Mouse (Mus musculus) thymus, postnatal 25 days (tissue): ENCODE results near the gene Kcnh4.

ENCODE experiments used
- DNase-seq: peaks from one replicate; pipeline ENCODE4 v3.0.0; 2022

Gene Kcnh4

DNA sequence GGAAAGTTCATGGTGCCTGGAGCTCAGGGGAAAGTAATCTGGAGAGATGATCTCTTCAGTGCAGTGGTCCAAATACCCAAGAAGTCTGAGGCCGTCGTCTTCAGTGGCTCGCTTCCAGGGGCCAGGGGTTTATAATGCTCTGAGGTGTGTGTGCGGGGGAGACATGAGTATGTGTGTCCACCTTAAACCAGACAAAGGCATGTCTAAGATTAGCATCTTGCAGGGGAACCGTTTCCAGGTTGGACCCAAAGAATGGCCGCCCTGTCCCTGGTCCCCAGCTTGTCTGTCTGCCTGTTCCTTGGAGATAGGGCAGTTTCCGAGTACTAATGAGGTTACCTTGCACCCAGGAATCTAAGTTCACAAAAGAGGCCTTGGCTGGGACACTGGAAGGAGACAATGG is 3.1 kb upstream of the Kcnh4 start, which contains the start of gene Hcrt:
Gene Hcrt, minus strand, starts transcription at position 101 of the 400 bp plus-strand sequence.
- no peak for DNase-seq

DNA sequence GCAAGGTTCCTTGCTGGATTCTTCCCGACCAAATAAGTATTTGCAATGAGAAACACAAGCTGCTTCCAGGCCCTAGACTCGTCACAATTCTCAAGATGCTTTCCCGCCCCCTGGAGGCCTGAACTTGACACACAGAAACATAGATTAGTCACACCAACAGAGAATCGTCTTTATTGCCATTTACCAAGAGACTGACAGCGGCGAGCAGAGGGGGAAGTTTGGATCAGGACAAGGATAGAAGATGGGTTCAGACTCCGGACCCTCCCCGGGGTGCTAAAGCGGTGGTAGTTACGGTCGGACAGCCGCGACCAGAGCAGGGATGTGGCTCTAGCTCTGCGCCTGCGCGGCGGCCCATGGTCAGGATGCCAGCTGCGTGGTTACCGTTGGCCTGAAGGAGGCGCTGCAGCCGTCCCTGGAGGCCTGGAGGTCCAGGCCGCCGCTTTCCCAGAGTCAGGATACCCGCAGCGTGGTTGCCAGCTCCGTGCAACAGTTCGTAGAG is 1.9 kb upstream of the Kcnh4 start:
- DNase-seq: peak; percentile 82

- peak; percentile 54 for DNase-seq
Measured at GRCm38 (mm10) chr11:100758707-100759610, 783 bp downstream of the Kcnh4 start.

DNA sequence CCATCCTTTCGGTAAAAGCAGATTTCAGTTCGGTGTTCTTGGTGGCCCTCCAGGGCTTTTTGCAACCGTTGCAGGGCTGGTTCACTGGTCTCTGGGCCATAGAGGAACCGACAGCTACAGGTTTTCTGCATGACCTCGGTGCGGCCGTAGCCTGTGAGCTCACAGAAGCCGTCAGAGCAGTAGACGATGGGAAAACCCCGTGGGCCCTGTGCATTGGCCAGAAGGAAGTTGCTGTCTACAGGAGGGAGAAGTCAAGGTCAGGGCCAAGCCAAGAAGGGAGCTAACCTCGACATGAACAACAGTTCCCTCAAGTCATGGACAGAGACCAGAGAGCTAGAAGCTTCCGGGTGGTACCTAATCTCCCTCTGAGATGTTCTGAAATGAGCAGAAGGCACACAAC is 2.2 kb downstream of the Kcnh4 start:
- no peak for DNase-seq

GRCm38 (mm10) chr11:100756476-100756875 is 3.3 kb downstream of the Kcnh4 start:
- DNase-seq: no peak

GRCm38 (mm10) chr11:100754693-100755057 is 5.1 kb downstream of the Kcnh4 start:
- DNase-seq: no peak

DNA sequence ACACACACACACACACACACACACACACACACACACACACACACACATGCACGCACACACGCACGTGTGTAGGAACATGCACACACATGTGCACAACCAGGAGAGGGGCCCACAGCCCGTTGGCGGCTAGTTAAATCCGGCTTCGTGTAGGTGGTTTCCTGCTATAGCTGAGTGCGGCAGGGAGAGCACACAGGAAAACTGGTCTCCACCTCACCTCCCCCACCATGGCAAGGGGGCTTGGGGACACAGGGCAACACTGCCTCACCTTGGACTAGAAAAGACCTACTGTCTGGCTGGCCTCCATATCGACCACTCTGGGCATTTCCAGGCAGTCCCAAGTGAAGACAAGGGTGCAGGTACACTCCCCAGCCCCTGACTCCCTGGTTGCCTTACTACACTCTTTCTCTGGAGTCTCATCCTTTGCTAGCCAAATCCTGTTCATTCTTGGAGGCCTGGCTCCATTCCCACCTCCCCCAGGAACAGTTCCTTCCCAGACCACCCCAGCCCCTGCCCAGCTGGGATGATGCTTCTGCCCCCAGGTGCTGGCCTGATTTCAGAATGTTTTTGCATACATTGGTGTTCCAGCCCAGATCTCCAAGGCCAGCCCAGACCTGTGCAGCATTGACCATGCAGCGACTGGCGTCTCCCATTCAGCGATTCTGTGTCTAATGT is 5.6 kb downstream of the Kcnh4 start:
- DNase-seq: no peak

- DNase-seq: no peak
Measured at GRCm38 (mm10) chr11:100752294-100752693, 7.4 kb downstream of the Kcnh4 start.

- no peak for DNase-seq
Measured at GRCm38 (mm10) chr11:100750127-100750526, 9.6 kb downstream of the Kcnh4 start.

DNA sequence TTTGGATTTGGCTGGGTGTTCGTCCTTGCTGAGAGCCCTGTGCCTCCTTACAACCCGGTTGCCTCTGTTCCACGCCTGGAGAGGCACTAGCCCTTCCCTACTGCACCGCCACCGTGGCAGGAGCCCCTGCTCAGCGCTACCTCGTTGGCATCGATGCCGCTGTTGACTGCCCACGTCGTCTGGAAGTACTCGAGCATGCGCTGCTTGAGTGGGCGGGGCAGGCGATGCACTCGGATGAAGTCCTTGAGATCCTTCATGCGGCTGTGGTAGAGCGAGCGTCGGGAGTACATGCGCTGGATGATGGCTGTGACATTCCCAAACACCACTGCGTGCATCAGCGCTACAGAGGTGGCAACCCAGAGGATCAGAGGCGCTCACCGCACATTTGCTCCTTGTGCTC is 10.3 kb downstream of the Kcnh4 start:
- no peak for DNase-seq

GRCm38 (mm10) chr11:100748620-100749019 is 11.1 kb downstream of the Kcnh4 start:
- no peak for DNase-seq

DNA sequence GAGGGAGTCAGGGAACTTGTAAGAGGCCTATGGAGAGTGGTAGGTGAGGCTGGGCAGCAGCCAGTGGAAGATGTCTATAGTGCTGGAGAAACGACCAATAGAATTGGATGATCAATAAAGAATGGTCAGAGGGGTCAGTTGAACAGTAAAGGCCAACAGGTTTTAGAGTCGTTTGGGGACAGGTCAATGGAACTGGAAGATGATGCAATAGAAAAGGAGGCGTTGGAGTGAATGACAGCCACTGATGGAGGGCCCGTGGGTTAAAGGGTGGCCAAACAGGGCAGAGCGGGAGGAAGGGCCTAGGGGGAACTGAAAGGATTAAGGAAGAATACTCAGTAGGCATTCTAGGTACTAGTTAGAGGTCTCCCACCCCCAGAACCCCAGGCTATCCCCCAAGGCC is 12.6 kb downstream of the Kcnh4 start:
- no peak for DNase-seq

DNA sequence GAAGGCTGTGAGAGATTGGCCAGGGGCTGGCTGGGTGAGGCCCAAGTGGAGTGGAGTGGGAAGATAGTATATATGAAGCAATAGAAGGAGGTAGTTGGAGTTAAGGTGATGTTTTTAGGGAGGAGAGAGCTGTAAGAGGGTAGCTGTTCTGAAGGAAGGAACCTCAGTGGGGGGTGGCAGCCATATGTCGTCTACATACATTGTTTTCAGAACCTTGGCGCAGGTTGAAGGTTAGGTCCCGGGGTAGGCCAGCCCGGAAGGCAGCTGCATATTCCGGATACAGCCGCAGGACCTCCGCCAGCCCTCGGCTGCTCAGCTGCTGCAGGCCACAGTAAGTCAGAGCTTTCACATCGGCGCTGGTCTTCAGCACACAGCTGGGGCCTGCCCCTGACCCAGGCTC is 13.2 kb downstream of the Kcnh4 start:
- DNase-seq: no peak

DNA sequence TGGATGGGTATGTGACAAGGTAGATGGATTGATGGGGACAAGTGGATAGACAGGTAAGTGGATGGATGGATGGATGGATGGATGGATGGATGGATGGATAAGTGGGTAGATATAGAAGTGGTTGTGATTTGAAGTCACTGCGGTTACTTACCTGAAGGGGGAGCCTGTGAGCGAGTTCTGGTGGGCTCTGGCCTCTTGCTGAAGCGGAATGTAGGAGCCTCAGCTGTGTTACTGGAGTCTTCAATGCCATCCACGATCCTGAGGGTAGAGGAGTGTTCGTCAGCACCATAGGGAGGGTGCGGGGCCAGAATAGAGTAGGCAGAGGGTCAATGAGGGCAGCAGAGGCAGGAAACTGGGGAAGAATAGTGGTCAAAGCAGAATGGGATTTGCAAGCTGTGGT is 14.7 kb downstream of the Kcnh4 start:
- peak; percentile 67 for DNase-seq

DNA sequence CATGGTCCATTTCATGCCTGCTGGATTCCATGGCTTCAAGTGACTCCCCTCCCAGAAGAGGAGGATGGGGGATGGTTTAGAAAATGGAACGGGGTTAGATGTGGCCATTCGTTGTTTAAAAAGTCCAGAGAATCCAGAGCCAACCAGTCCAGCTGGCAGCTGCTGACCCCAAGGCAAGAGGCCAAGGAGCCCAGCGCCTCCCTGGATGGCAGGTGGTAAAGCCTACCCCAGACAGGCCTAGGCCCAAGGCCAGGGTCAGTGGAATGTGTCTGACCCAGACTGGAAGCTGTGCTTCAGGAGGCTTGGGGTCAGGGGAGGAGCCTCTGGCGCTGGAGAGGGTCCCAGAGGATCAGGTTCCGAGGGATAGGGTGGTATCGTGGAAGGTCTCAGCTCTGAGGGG is 18.4 kb downstream of the Kcnh4 start:
- DNase-seq: no peak

DNA sequence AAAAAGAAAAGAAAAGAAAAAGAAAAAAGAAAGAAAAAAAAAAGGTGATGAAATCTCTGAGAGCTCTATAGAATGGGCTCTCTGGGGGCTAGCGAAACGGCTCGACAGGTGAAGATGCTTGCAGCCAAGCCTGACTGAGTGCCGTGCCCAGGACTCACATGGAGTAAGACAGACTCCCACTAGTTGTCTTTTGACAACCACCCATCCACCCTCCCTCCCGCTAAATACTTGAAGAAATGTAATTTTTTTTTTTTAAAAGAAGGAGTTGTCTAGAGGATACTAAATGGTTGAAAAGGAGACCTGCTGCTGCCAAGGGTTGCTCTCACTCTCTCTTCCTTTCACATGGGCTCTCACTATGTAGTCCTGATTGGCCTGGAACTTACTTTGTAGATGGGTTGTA is 21.0 kb downstream of the Kcnh4 start:
- DNase-seq: no peak

DNA sequence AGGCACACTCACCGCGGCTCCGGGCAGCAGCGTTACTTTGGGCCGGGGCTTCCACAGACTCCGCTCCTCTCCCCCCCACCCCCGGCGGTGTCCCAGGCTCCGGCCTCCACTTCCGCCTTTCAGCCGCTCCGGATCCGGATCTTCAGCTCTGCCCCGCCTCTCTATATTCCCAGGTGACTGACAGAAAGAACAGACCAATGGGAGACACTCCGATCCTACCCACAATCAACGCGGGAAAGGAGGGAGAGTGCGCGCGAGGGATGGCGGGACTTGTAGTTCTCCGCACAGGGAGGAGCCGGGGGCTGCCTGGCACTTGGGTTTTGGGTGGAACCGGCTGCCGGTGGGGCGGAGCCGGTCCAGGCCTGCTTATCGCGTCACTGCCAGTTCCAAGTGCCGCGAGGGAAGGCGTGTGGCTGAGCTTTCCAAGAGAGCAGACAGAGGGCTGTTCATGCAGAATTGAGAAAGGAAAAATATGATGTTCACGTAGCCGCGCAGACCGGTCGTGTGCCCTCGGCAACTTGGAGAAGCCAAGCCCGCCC is 21.6 kb downstream of the Kcnh4 start, which contains the start of gene Rab5c:
Gene Rab5c, minus strand, starts transcription at position 150 of the 539 bp plus-strand sequence.
- peak; percentile 96 for DNase-seq

GRCm38 (mm10) chr11:100737105-100737733 is 22.5 kb downstream of the Kcnh4 start:
- DNase-seq: no peak

- no peak for DNase-seq
Measured at GRCm38 (mm10) chr11:100736746-100737080, 23.0 kb downstream of the Kcnh4 start.

GRCm38 (mm10) chr11:100735954-100736745 is 23.6 kb downstream of the Kcnh4 start:
- DNase-seq: no peak

- DNase-seq: no peak
Measured at GRCm38 (mm10) chr11:100735134-100735865, 24.4 kb downstream of the Kcnh4 start.
